Mouse (Mus musculus): ENCODE measurements around the gene Lcat.

DNA sequence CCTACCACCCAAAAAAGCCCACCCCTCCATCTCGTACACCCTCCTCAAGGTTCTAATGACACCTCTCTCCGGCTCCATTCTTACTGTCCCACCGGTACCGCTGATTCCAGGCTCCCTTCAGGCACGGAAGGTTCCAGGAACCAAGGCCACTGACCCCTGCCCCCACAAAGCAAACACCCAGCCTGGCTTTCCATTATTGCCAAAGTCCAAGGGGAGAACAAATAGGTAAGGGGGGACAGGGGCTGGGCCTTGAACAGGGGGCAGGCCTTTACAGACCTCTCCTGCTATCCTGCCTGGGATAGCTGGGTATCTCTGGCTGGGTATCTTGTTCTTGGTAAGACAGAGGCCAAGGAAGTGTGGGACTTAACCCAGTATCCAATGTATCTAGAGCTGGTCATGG lies 640 bp downstream of the Lcat start:
- no peak for TF ChIP-seq CTCF (IDR thresholded peaks at IDR 0.05; ENCODE audit: extremely low read depth, insufficient read depth, insufficient read length, insufficient replicate concordance)
- no peak for TF ChIP-seq POLR2A (IDR thresholded peaks at IDR 0.05; ENCODE audit: low read depth, low read length)
